Mouse (Mus musculus): ENCODE data around the gene Svop.

Gene Svop

DNA sequence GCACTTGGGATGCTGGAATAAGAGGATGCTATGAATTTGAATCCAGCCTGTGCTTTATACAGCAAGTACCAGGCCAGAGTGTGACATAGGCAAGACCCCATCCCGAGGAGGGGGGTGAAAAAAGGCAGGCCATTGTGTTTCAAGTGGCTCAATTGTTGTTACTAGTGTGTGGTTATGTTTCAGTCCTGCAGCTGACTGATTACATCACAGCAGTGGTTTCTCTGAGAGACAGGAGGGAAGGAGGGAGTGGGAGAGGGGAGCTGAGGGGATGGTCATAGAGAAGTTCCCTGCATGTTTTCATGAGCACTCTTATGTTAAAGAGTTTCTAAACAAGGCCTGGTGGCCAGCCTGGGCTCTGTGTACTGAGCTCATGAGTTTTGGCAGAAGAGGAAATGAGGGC lies 11.4 kb upstream of the Svop start:
- DNase-seq, result no peak

GRCm38 (mm10) chr5:114101873-114102272 lies 10.5 kb upstream of the Svop start:
- no peak for DNase-seq

- DNase-seq, result no peak
Measured at GRCm38 (mm10) chr5:114100390-114101099, 9.2 kb upstream of the Svop start.

GRCm38 (mm10) chr5:114099709-114100389 lies 8.5 kb upstream of the Svop start:
- DNase-seq, result peak; percentile 90 to 93

GRCm38 (mm10) chr5:114090421-114091013 lies 853 bp downstream of the Svop start:
- DNase-seq, result no peak

- no peak for DNase-seq
Measured at GRCm38 (mm10) chr5:114087875-114088480, 3.4 kb downstream of the Svop start.

DNA sequence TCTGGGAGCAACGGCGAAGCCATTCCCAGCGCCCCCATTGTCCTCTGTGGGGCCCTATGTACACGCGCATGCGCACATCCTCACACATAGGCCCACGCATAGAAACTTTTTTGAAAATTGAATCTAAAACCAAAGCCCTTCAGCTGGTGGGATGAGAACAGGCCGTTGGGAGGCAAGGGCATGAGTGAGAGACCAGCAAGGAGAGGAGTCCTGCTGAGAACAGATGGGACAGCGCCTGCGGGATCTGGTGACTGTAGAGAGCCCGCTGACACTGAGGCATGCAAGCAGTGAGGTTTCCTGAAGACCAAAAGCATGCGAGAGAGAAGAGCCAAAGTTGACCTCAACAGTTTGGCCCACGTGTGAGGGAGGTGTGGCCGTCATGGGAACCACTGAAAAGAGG lies 5.9 kb downstream of the Svop start:
- no peak for DNase-seq

- DNase-seq, result no peak
Measured at GRCm38 (mm10) chr5:114077009-114077408, 14.4 kb downstream of the Svop start.

GRCm38 (mm10) chr5:114072262-114072661 lies 19.1 kb downstream of the Svop start:
- DNase-seq, result no peak

- DNase-seq, result no peak
Measured at GRCm38 (mm10) chr5:114070858-114071257, 20.5 kb downstream of the Svop start.

DNA sequence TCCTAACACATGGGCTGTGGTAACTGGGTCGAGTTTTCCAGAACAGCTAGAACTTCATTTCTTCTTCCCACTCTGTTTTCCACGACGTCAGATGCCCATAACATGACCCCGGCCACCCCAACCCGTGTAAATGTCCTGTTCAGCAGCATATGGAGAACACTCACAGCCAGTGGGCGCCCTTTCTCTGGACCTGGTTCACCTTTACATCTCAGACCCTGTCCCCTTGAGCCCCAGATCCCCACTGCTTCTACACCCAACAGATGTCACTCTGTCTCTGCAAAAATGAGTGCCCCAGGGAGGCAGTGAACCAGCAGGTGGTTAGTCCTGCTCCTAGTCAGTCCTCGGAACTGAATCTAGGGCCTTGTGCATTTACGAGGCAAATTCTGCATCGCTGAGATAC lies 23.4 kb downstream of the Svop start:
- no peak for DNase-seq

DNA sequence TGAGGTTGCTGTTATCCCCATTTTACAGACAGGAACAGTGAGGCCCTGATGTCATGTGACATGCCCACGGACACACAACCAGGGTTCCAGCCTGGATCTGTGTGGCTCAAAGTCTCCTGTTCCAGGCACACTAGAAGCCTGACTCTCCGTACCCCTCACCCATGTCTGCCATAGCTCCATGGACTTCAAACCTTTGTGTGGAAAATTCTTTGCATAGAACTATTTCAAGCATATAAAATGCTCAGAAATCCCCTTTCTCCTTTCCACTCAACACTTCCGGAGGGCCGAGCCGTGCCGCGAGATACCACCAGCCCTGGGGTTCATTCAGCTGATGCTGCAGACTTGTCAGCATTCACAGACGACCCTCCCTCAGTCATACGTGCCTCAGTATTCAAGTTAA lies 23.8 kb downstream of the Svop start:
- no peak for DNase-seq

GRCm38 (mm10) chr5:114066601-114067000 lies 24.8 kb downstream of the Svop start:
- DNase-seq, result no peak

GRCm38 (mm10) chr5:114065161-114065560 lies 26.2 kb downstream of the Svop start, which contains the start of gene Usp30:
TSS of gene Usp30 (plus strand) at chr5:114065461.
- no peak for DNase-seq

DNA sequence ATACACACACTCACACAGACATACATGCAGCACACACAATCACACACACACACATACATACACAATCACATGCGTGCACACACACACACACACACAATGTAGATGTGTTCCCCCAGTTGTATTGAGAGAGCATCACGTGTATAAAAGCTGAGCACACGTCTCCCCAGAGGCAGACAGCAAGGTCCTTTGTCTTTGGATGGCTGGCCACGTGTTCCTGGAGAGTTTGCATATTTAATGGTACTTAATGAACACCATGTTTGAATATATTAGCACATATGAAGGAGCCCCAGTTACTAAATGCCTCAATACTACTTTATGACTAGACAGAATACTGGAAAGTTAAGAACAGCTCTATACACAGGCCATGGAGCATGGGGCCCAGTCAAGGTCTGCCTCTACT lies 27.4 kb downstream of the Svop start:
- DNase-seq, result no peak

GRCm38 (mm10) chr5:114061675-114062074 lies 29.7 kb downstream of the Svop start:
- DNase-seq, result no peak

DNA sequence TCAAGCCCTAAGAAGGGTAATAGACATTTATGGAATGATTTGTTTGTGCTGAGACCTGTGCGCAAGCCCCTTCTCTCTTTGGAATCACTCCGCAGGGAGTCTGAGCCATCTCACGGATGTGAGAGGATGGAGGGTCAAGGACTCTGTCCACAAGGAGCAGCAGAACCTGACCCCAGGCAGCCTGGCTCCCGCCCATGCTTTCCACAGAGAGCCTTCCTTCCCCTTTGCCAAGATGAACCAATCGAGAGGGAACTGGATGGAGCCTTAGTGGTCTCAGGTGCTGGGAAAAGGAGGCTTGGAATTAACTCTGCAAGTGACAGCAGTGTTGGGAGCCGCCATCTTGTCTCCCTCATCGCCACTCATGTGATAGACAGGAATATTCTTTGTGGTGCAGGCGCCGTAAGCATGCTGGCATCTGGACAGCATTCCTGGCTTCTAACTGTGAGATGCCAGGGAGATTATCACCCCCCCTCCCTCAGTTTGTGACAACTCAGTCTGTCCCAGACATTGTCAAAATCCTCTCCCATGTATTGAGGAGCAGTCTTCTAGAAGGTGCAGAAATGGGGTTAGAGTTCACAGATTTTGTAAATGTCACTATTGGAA lies 34.1 kb downstream of the Svop start:
- DNase-seq, result no peak

DNA sequence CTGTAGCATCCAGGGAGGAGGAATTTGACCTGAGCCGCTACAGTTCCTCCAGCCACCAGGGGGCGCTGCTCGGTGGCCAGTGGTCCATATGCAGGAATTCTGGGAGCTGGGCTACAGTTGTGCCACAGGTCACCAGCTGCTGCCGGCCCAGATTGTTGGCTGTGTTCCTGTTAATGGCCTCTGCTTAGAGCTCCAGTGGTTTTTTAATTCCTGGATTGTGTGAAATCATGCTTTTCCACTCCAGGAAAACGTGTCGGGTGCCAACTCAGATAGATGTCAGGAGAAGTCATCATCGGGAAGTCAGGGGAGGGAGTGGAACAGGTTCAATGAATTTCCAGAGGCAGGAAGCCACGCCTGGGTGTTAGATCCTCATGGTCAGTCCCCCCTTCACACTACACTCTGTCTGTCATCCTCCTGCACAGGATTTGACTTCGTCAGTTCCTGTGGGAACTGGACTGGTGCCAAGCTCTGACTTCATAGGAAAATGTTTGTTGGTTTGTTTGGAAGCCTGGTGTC lies 39.1 kb downstream of the Svop start:
- peak; percentile 26 to 27 for DNase-seq

GRCm38 (mm10) chr5:114048731-114049308 lies 42.5 kb downstream of the Svop start:
- DNase-seq, result no peak

DNA sequence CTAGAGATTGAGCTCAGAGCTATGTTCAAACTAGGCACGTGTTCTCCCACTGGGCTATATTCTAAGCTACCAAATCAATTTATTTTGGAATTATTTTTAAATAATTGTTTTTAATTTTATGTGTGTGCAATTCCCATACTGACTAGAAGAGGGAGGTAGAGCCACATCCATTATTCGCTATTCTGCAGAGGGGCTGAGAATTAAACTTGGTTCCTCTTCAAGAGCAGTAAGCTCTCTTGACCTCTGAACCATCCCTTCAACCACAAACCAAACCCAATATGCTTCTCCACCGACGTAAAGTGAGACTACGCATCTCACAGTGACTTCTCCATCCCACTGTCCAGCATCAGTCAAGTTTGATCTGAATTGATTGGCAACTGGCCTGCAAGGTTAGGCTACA lies 44.2 kb downstream of the Svop start:
- no peak for DNase-seq

- DNase-seq, result no peak
Measured at GRCm38 (mm10) chr5:114046604-114047003, 44.8 kb downstream of the Svop start.

- DNase-seq, result no peak
Measured at GRCm38 (mm10) chr5:114046151-114046550, 45.2 kb downstream of the Svop start.

DNA sequence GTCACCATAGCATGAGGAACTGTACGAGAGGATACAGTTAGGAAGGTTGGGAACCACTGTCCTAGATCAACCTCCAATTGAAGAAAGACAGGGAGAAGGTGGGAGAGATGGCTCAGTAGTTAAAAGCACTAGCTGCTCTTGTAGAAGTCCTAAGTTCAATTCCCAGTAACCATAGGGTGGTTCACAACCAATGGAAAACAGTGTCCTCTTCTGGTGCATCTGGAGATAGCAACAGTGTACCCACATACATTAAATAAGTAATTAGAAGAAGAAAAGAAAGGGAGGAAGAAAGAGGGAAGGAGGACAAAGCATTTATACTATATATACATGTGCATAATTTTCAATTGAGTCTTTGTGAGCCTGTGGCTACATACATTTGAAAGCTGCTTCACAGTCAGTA lies 46.2 kb downstream of the Svop start:
- DNase-seq, result no peak

Measured in thymus, postnatal 36 days (tissue).